Mouse (Mus musculus): ENCODE measurements around the gene Ace.

DNA sequence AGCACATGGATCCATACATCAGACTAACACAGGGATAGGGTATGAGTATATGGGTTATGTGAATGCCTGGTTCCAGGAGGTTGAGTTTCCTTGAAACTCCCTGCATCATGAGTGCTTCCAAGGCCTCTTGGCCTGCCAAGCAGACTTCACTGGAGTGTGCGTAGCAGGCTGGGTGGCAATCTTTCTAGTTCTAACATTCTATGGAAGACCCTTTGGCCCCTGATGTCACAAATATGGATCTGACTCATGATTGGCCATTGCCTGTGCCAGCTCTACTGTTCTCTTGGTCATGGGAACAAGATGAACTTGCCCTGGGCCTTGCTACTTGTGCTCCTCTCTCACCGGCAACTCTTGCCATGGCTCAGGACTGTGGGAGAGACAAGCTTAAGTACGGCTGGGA is 26.6 kb downstream of the Ace start, which contains the start of gene Ace3:
- TF ChIP-seq CTCF (IDR thresholded peaks at IDR 0.05; ENCODE audit: extremely low read depth, insufficient read depth, low read length) (no peak), POLR2A (IDR thresholded peaks at IDR 0.05; ENCODE audit: extremely low read depth, insufficient read depth, low read length) (no peak)

Data from cortical plate, adult 2 months (tissue).